Mouse (Mus musculus) induced T-regulatory cell, adult 2 months (primary cell): ENCODE measurements around the gene Mterf2.
A peak's percentile ranks its signal among the peaks of the same experiment; 100 is the strongest.

Experiments
- DNase-seq: peaks from one replicate; pipeline ENCODE4 v3.0.0-alpha.2; 2012; ENCODE audit warnings: low read depth

The Mterf2 gene

GRCm38 (mm10) chr10:85127395-85128287 is at the start of gene Mterf2:
Mterf2 (minus strand) TSS chr10:85128027.
- DNase-seq, result peak; percentile 96

GRCm38 (mm10) chr10:85176640-85177039 is 48.8 kb upstream of the Mterf2 start:
- DNase-seq, result no peak

DNA sequence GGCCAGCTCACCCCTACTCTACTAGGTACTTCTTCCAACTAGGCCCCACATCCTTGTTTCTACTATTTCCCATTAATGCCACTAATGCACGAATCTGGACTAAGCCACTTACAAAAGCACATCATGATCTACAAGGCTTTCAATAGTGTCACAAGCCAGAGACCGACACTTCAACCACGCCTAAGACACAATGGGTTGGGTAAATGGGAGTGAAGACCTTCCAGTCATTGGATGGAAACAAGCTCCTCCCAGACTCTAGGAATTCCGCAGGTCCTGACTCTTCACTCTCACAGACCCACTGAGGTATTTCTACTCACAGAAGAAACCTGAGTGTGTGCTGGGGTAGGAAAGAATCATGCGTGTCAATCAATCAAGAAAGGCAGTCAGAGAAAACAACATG is 37.5 kb upstream of the Mterf2 start:
- no peak for DNase-seq

- no peak for DNase-seq
Observed at GRCm38 (mm10) chr10:85164791-85165190, 37.0 kb upstream of the Mterf2 start.

- peak; percentile 74 for DNase-seq
Observed at GRCm38 (mm10) chr10:85161745-85162351, 34.0 kb upstream of the Mterf2 start.

- DNase-seq, result no peak
Observed at GRCm38 (mm10) chr10:85159989-85160619, 32.3 kb upstream of the Mterf2 start.

GRCm38 (mm10) chr10:85157451-85157850 is 29.6 kb upstream of the Mterf2 start:
- DNase-seq, result no peak

DNA sequence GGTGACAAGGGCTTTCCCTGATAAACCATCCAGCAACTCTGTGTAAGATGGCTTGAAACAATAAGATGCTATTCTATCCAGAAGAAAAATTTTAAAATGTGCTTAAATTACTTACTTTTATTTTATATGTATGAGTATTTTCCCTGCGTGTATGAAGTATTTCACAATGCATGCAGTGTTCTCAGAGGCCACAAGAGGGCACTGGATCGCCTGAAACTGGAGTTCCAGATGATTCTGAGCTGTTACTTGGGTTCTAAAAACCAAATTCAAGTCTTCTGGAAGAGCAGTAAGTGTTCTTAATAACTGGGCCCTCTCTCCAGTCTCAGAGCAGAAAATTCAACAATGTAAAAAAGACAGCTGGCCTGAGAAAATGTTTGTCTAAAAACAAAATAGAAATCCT is 26.4 kb upstream of the Mterf2 start:
- peak; percentile 73 for DNase-seq

GRCm38 (mm10) chr10:85149226-85149625 is 21.4 kb upstream of the Mterf2 start:
- DNase-seq, result no peak

GRCm38 (mm10) chr10:85146282-85146681 is 18.5 kb upstream of the Mterf2 start:
- no peak for DNase-seq

- no peak for DNase-seq
Observed at GRCm38 (mm10) chr10:85141465-85141864, 13.6 kb upstream of the Mterf2 start.

DNA sequence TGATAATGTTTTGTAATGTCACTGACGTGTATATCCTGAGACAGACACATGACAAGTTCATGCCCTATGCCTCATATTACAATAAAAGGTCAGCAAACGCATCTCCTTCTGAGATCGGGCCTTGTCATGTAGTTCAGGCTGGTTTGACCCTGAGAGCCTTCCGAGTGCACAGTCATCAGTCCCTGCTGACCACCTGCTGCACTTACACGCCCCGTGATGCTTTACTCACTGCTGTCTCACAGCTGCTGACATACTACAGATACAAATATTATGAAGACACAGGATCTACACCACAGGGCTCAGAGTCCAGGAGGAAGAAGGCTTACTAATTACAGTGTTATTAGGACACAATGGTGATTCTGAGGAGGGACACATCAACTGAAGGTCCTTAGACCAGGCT is 8.7 kb upstream of the Mterf2 start:
- no peak for DNase-seq

DNA sequence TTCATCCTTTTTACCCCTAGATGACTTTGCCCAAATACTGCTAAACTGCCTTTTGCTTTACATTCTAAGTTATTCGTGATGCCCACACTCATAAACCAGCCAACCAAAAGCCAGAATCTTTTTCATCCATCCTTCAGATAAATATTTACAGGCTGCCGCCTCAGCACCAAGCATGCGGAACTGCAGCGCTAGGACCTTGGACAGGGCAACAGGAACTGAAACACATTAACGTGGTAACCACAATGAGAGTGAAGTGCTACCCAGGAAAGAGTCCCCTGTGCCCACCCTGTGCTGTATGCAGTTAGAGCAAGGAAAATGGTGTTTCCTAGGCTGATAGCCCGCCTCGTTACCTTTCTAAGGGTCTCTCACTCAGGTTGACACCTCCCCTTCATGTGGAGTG is 626 bp upstream of the Mterf2 start:
- DNase-seq, result peak; percentile 57

DNA sequence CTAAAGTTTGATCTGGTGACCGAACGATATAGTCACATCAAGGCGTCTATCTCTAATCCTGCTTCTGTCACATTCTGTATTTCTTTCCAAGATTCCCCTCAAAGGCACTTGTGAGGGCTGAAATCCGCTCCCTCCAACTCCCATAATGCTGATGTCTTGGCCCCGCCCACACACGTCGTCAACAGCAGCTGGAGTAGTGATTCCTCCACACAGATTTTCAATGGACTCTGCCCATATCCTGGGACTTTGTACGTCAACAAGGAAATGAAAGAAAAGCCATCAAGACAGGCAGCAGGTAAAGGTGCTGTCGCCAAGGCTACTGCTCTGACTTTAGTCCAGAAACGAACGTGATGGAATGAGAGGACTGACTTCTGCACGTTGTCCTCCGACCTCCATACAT is 2.6 kb downstream of the Mterf2 start:
- no peak for DNase-seq

DNA sequence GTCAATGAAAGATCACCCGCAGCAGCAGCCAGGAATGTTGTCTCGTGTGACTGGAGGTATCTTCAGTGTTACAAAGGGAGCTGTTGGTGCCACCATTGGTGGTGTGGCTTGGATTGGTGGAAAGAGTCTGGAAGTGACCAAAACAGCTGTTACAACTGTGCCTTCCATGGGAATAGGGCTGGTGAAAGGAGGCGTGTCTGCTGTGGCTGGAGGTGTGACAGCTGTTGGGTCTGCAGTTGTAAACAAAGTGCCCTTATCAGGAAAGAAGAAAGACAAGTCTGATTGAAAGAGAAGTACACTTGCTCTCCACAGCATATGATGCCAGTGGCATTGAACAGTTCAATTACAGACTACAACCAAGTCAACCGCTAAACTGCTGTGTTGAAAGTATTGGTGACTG is 13.4 kb downstream of the Mterf2 start:
- DNase-seq, result no peak

- DNase-seq, result peak; percentile 50
Observed at GRCm38 (mm10) chr10:85103085-85103885, 24.5 kb downstream of the Mterf2 start.

DNA sequence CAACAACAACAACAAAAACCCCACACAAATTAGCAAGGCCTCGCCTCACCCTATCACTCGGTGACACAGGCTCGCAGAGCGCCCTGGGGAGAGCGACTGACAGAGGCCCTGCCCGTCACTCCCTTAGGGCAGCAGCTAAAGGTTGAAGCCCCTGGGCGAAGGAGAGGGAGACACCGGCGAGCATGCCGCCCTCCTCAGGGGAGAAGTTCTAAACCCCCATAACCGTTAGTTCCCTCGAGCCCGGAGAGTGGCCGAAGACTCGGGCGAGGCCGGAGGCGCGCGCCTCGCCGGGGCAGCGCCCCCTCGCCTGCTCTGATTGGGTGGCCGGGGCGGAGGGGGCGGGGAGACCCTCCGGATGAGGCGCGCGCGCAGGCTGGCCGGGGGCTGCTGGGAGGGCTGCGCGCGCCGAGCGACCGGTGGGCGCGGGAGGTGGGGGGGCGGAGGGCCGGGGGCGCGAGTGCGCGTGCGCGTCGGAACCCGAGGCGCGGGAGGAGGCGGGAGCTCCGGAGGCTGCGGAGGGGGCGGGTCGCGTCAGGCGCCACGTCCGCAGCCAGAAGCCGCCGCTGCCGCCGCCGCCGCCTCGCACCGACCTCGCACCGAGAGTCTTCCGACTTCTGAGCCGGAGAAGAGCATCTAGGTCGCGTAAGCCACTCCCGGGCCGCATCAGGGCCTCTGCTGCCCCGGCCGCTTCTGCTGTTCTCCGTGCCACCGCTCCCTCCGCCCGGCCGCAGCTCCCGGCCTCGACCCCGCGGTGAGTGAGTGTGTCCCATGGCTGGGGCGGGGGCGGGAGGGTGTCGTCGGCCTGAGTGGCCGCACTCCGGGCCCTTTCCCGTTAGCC is 25.4 kb downstream of the Mterf2 start, which contains the start of the genes Fhl4 and Tmem263:
Gene Fhl4, minus strand, starts transcription at position 249 of the 838 bp plus-strand sequence.
Gene Tmem263, plus strand, starts transcription at position 381 of the 838 bp plus-strand sequence.
- peak; percentile 92 for DNase-seq

DNA sequence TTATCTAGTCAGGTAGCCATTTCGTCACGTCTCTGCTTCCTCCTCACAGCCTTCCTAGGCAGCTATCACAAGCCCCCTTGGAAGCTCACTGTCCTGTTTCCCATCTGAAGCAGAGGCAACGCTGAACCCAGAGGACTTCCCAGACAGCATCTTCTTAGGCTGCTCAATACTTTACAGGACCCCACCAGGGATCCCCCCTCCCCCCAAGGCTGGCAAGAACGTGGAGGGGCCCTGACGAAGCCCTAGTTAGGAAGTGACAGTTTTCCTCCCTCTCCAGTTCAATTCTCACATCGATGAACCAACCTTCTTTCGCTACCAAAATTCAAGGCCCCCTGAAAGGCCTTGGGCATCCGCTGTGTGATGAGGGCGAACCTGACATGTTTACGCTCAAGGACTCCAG is 26.0 kb downstream of the Mterf2 start:
- DNase-seq, result no peak

DNA sequence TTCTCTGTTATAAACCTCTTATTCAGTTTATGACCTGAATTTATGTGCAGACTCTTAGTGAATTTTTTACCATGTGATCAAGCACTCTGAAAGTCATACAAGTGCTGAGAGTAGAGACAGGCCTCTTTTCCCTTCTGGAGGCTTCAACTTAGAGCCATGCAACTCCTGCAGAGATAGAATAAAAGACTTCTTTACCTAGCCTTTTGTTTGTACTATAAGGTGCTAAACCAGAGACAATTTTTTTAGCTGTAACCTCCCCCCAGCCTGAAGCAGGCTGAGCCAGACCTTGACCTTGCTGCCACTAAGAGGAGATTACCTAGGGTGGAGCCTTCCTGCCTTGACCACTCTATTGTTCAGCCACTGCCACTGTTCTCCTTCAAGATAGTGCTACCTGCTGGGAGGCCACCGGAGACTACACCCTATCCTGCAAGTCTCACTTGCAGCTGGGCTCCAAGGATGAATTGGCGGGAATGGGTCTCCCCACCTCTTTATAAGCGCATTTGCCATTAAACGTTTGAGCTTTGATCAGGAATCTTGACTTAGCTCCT is 56.1 kb downstream of the Mterf2 start:
- no peak for DNase-seq
